Mouse (Mus musculus) heart, adult 2 months (tissue): Measurements from ENCODE around the gene Rpl3l.

Experiments used
- CTCF ChIP-seq: fragments of 200-600 bp; IDR thresholded peaks from 2 replicates; pipeline ENCODE4 v1.8.1; 2022; ENCODE audit warnings: antibody characterized with exemption, mild to moderate bottlenecking, moderate library complexity
- POLR2A ChIP-seq: fragments of 200-500 bp; IDR thresholded peaks from 2 replicates; pipeline ENCODE4 v1.6.1; 2011; ENCODE audit warnings: mild to moderate bottlenecking, low read depth, low read length, control low read depth; ENCODE audit not compliant: insufficient read depth

DNA sequence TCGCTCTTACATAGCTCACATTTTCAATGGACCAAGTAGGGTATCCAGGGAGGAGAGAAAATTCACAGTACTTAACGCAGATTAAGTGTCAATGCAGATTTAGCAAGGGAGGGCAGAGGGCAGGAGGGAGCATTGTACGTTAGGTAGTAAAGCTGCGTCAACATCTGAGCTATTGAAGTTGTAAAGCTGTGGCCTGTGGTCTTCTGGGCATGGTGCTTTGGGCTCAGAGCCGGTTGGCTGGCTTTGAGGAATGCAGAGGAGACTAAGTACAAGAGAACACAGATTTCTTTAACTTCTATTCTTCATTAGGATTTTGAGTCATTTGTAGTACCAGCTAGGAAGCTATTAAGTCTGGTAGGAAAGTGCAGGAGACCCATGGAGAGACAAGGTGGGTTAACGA is 12.1 kb upstream of the Rpl3l start:
- TF ChIP-seq CTCF: no peak
- TF ChIP-seq POLR2A: no peak
